Mouse (Mus musculus): Measurements from ENCODE around the gene Duxbl2.
"Not testable (repeated sequence)": the region's sequence is repeated elsewhere in the genome, so short reads cannot be mapped to it uniquely, and the experiment has no call there.

The Duxbl2 gene

DNA sequence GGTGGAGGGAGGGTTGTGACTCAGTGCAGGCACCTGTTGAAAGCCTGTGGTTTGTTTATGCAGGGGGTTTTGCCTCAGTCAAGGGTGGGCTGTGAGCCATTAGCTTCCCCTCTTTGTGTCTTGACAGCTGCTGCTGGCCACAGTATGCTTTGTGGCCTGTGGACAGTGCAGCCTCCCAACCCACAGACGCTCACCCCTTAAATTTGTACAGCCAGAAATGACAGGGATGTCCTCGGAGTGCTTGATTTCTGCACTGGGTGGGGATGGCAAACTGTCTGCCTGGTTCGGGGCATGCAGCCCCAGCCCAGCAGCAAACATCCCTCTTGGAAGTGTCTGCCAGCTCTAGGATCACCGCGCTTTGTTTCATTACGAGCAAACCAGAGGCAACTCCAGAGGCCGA lies at the start of gene Duxbl2:
TSS of gene Duxbl2 (plus strand) at position 200 of the 400 bp plus-strand sequence.
- DNase-seq (ENCODE audit: low spot score): not testable (repeated sequence)

DNA sequence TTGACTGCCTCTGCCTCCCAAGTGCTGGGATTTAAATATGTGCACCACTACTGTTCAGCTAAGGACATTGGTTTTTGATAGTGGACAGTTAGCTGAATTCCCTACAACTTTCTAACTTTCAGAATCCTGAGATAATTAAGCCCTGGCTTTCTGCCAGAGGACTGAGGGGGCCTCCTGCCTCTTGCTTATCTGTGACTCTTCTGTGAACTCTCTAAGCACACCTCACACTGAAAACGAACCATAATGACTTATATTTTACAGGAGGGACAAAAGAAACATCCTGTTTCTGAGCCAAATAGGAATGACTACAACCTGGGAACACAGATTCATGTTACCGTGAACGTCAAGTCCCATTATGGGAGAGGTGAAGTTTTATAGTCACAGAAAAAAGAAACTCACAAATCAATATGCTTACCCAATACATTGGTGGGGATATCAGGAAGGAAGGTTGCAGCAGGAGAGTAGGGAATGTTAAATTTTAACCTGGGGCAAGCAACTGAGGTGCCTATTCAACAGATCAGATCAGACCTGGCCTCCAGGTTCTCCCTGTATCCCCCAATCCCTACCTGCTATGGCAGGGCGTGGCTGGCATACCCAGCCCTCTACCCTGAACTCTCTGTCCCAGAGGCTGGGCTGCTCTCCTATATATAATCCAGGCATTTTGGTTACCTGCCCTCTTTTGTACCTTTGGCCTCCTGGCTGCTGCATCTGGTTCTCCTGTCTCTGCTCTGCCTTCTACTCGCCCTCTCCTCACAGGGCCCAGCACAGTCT lies 41.3 kb upstream of the Duxbl2 start:
- DNase-seq (ENCODE audit: low spot score): not testable (repeated sequence)

DNA sequence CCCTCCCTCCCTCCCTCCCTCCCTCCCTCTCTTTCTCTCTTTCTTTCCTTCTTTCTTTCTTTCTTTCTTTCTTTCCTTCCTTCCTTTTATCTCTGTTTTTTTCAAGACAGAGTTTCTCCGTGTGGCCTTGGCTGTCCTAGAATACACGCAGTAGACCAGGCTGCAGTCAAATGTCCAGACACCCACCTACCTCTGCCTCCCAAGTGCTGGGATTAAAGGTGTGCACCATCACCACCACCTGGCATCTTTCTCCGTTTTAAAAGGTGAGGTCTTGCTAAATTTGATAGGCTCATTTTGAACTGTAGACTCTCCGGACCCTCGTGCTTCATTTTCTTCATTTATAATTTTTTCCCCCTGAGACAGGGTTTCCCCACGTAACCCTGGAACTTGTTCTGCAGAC lies 36.9 kb upstream of the Duxbl2 start, which contains the start of gene Cphx2:
TSS of gene Cphx2 (plus strand) at position 301 of the 400 bp plus-strand sequence.
- DNase-seq (ENCODE audit: low spot score): not testable (repeated sequence)

DNA sequence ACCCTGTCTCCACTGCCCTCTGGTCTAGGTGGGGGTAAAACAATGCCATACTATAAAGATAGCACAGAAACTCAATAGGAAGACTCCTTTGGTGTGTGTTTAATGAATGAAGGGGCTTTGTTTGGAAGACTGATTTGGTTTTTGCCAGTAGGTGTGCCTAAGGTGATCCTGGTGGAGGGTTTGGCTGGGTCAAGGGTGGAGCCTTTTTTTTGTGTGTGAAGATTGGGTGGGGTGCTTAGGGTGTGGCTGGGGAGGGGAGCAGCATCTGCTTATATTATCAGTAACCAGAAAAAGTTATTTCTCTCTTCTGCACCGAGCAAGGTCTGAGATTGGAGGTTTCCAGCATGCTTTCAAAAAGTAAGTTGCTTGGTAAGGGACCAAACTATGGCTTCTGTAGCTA lies 36.2 kb upstream of the Duxbl2 start, which contains the start of gene Cphx3:
TSS of gene Cphx3 (plus strand) at position 301 of the 400 bp plus-strand sequence.
- DNase-seq (ENCODE audit: low spot score): not testable (repeated sequence)

DNA sequence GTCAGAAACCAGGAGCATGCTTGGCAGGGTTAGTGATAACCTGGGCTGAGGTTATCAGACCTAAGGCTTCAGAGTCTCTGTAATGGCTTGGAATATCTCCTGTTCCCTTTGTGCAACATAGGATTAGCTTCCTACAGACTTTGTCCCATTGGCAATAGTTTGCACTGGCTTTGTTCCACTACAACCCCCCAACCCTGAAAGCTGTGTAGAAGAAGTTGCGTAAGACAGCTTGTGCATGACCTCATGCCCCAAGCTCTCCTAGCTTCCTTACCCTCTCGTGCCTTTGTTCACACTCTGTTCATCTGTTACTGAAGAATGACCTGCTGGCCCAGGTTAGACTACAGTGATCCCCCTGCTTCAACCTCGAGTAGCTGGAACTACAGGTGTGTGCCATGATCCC lies 20.5 kb upstream of the Duxbl2 start:
- not testable (repeated sequence) for DNase-seq (ENCODE audit: low spot score)

DNA sequence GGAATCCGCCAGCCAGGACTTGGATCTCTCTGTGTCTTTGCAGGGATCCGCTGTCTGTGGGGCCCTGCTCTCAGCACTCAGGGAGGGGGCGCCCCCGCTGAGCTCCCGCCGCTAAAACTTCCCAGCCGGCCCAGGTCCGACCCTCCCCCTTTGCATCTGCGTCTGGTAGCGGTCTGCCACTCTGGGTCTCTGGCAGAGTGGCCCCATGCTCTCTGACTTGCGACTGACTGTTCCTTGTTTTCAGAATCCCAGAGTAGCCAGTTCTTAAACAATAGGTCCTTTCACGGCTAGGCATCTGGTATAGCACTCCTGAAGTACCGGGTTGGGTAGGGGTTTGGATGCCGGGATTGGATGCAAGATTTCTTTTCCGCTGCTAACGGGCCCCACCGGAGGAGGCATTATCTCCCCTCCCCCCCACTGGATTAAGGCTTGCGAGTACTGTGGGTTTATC lies 426 bp downstream of the Duxbl2 start:
- DNase-seq (ENCODE audit: low spot score): not testable (repeated sequence)

DNA sequence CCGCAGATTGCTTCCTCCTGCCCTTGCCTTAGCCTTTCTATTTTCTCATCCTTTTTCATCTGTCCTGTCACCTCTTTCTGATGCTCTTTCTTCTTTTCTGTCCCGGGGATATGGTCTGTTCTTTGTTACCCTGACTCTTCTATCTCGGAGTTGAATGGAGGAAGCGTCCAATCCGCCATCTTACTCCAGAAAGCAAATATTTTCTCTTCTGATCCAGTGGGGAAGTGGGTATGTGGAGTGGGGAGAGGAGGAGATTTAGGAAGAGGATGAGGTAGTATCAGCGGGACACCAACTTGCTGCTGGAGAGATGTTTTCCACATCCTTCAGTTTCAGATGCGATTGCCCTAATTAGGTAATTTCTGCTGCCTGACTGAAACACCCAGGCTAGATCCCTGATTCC lies 946 bp downstream of the Duxbl2 start:
- not testable (repeated sequence) for DNase-seq (ENCODE audit: low spot score)

DNA sequence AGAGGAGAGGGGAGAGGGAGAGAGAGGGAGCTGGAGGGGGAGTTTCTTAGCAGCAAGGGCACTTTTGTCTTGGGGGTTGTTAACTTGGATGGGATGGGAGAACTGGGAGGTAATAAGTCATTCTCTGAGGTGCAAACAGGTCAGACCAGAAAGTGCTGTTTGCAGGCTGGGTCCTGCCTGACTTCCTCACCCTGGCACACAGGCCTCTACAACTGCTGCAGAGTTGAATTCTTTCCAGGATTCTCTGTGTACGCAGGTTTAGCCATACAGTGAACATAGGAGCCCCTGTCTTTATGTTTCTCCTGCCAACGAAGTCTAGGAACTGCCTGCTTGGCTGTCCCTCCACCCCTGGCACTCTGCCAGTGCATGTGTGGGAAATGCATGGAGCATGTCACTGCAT lies 28.9 kb downstream of the Duxbl2 start:
- not testable (repeated sequence) for DNase-seq (ENCODE audit: low spot score)

DNA sequence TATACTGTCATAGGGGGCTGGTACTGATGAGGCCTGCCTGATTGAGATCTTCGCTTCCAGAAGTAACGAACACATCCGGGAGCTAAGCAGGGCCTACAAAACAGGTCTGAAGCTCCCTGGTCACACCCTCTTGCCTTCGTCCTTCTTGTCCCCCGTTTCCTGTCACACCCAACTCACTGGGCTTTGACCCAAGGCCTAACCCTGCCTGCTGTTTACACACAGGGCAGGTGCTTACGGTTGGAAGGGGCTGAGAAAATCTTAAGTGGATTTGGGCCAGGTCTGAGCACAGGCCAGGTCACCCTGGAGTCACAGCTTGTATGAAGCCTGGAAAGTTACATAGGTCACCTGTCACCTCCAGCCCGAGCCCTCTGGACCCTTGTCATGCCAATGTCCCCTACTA lies 37.9 kb downstream of the Duxbl2 start:
- not testable (repeated sequence) for DNase-seq (ENCODE audit: low spot score)

DNA sequence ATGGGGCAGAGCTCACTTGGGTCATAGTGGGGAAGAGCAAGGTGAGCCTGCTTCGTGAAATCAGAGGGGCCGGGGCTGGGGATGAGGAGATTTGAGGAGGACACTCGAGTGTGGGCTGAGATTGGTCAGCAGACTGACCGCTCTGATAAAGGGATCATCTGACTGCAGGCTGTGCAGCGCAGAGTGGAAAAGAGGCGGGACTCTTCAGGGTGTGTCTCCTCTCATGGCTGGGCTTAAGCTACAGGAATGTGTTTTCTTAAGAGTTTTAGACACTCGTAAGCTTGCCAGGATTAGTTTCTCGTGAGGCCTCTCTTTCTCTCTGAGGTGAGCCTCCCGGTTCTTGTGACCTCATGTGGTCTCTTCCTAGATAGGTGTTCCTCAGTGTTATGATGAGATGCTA lies 43.0 kb downstream of the Duxbl2 start:
- DNase-seq (ENCODE audit: low spot score): not testable (repeated sequence)

DNA sequence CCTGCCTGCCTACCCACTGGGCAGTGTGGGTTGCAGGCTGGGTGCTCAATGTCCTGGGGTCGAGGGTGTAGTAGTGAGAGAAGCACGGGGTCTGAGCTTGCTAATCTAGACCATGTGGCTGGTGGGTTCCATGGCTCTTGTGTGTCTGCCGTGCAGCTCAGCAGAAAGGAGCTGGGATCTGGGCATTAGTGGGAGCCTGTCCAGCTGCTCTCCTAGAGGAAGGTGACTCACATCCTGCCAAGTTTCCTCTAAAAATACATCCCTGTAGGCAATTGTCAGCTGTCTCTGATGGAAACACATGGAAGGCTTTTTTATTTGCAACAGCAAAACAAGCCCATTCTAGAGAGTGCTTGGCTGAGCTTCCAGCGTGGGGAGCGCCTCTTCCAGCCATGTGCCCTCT lies 44.3 kb downstream of the Duxbl2 start:
- not testable (repeated sequence) for DNase-seq (ENCODE audit: low spot score)

DNA sequence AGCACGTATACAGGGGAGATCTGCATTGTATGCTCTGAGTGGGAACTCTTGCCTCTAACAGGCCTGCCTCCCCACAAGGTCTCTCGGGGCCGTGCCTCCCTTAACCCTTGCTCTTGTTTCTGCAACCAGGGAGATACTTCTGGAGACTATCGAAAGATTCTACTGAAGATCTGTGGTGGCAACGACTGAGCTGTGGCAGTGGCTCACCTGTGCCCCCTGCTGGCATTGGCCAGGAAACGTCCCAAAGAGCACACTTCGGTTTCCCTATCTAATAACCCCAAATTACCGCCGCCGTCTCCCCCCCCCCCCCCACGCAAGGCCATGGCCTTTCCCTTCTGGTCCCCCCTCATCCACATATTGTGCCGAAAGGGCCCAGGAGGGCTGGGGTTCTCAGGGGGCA lies 47.1 kb downstream of the Duxbl2 start:
- DNase-seq (ENCODE audit: low spot score): not testable (repeated sequence)

DNA sequence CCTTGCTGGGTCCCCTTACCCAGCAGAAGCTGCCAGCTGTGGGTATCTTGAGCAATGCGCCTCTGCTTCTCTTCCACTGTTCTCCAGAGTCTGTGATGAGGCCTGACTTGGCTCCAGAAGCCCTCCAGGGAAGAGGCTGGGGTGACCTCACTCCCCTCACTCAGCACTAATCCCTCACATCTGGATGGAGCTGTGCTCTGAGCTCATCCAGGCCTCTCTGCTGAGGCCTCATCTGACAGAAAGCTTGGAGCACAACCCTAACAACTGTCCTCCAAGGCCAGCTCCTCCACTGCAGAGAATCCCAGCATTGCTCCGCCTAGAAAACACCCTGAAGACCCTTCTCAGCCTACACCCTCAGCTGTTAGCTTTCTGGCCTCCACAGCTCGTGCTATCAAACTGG lies 55.8 kb downstream of the Duxbl2 start:
- DNase-seq (ENCODE audit: low spot score): not testable (repeated sequence)

DNA sequence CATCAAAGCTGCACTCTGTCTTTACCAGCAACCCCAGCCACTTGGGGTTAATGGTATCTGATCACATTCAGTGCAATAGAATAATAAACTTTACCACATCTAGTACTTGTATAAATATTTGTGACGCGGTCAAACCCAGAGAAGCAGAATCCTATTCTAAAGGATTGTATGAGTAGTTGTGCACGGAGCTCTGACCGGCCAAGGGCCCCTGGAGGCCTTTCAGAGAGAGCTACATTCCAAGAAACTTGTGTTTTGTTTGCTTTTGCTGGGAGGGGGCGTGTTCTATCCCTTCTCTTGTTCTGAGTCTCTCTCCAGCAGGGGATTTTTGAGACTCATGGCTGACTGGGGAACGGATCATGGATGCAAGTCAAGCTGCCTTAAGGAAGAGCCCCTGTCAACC lies 56.9 kb downstream of the Duxbl2 start:
- not testable (repeated sequence) for DNase-seq (ENCODE audit: low spot score)

Data from embryo, embryonic 10.5 days (tissue).